Mouse (Mus musculus) c-Kit-positive CD71-negative TER-119-negative erythroid progenitor cells, embryonic 14.5 days (primary cell): ENCODE data around the gene Rapgef4.
"Not testable (repeated sequence)": the region's sequence is repeated elsewhere in the genome, so short reads cannot be mapped to it uniquely, and the experiment has no call there.

Source experiments
- DNase-seq: peaks from one replicate; pipeline ENCODE4 v3.0.0-alpha.2; 2013; ENCODE audit warnings: low read depth

Rapgef4 gene

GRCm38 (mm10) chr2:72029586-72030144 lies 48.6 kb downstream of the Rapgef4 start:
- no peak for DNase-seq

GRCm38 (mm10) chr2:72031717-72032116 lies 50.7 kb downstream of the Rapgef4 start:
- no peak for DNase-seq

GRCm38 (mm10) chr2:72035616-72036015 lies 54.6 kb downstream of the Rapgef4 start:
- DNase-seq = peak; percentile 42

DNA sequence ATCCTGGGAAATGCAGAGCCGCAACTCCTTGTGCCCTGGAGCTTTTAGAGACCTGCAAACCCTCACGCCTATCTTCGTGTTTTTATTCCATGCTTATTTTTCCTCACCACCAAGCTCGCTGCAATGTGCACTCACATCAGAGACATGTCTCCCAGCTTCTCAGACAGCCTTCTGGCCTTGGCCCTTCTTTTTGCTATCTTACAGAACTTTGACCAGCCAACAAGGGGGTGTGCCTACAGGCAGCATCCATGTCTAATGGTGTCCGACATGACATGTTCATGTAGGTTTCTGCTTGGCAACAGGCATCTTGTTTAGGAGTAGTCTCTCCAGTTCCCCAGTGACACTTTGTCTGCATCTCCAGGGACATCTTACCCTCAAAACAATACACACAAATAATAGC lies 56.3 kb downstream of the Rapgef4 start:
- DNase-seq = no peak

GRCm38 (mm10) chr2:72038235-72038634 lies 57.2 kb downstream of the Rapgef4 start:
- peak; percentile 70 for DNase-seq

GRCm38 (mm10) chr2:72038651-72039251 lies 57.7 kb downstream of the Rapgef4 start:
- DNase-seq = no peak

GRCm38 (mm10) chr2:72039522-72040045 lies 58.5 kb downstream of the Rapgef4 start:
- DNase-seq = no peak

GRCm38 (mm10) chr2:72041087-72041486 lies 60.0 kb downstream of the Rapgef4 start:
- DNase-seq = no peak

GRCm38 (mm10) chr2:72042093-72042492 lies 61.1 kb downstream of the Rapgef4 start:
- no peak for DNase-seq

DNA sequence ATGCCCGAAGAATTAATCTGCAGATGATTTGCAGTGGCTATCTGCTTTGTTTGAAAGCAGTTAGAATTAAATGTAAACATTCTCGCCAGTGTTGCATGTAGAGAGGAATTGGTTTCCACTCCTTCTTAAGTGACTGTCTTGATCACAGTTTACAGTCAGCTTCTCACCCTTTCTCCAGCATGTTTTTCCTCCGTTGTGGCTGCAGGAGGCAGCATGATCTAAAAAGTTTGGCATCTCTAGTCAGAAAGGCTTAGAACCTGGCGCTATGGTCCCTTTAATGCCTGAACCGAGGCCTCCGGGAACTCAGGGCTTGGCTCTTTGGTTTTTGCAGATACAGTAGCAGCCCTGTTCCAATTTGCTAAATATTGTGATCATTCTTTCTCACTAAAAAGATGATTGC lies 63.2 kb downstream of the Rapgef4 start:
- DNase-seq = no peak

GRCm38 (mm10) chr2:72045024-72045423 lies 64.0 kb downstream of the Rapgef4 start:
- no peak for DNase-seq

DNA sequence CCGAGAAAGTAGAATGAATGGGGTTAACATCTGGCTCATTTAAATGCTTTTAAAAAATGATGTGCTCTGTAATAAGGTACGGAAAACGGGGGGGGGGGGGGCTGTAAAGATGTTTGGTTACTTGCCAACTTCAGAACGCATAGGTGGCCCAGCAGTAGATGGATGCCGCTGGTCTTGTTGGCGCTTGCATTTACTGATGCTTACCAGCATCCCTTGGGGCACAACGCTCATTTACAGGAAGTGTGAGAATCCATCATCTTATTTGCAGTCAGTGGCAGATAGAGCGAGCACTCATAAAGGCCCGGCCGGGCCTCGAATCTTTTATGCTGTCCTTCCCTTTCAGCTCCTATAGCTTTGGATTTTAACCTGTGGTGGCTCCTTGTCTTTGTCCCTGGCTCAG lies 64.6 kb downstream of the Rapgef4 start:
- DNase-seq = no peak

DNA sequence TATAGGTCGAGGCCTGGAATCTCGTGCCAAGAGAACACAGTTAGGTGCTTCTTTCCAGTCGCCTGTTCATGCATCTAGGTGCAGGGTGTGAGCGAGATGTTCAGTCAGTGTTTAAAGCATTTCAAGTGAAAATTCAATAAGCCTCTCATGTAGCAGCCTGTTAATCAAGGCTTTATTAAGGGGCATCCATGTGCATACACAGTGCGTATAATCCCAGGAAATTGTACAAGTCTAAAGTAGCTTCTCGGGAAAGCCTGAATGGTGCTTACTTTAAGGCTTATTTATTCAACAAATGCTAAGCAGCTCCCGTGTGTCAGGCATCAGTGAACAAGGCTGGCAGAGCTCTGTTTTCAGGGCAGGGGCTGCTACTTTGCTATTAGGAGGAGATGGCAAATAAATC lies 69.4 kb downstream of the Rapgef4 start:
- DNase-seq = no peak

- no peak for DNase-seq
Observed at GRCm38 (mm10) chr2:72054280-72054679, 73.2 kb downstream of the Rapgef4 start.

GRCm38 (mm10) chr2:72054736-72055135 lies 73.7 kb downstream of the Rapgef4 start:
- no peak for DNase-seq

DNA sequence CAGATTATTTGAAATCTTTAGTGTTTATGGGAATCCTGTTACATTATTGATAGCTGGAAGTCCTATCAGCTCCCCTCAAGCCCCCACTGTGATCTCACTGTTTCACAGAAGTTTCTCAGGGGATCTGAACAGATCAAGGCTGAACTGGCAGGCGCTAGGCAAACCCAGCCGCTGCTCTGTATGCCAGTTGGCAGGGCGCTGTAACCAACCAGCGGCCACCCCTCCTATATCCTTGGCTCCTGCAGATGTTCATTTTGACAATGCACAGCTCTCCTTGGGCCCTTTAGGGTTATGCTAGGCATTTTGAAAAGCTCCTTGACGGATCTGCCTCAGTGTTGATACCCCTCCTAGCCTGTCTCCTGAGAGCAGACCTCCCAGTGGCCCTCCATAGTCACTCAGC lies 74.4 kb downstream of the Rapgef4 start:
- DNase-seq = no peak

DNA sequence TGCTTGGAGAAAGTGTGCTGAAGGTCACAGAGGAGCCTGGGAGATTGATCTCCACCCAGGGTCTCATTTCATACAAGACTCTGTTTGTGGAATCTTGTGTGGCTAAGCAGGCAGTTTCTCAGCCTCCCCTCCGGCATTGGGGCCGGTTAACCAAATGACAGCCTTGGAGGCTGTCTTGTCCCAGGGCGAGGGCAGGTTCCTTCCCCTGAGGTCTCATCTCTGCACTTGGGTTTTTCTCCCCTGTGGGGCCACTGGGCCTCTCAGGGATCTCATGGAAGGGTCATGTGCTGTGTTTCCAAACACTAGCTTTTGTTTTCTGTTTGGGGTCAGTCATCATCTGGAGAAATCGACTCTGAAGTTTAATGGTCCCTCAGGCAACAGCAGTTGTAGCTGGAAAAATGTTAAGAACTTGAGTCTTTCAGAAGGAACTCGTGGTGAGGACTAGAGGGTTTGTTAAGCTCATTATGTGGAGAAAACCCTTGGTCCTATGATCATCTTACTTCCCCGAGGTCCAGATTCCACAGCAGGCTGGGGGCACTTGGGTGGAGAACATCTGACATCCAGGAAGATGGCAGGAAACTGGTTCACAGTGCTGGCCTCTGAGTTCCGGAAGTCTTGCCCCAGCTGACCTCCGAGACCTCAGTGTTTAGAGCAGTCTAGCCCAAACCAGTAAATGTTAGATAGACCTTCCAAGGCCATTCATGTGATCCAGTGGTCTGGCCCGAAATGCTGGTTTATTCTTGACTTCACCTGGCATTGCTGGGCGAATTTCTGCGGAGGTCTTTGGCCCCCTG lies 75.2 kb downstream of the Rapgef4 start:
- no peak for DNase-seq

DNA sequence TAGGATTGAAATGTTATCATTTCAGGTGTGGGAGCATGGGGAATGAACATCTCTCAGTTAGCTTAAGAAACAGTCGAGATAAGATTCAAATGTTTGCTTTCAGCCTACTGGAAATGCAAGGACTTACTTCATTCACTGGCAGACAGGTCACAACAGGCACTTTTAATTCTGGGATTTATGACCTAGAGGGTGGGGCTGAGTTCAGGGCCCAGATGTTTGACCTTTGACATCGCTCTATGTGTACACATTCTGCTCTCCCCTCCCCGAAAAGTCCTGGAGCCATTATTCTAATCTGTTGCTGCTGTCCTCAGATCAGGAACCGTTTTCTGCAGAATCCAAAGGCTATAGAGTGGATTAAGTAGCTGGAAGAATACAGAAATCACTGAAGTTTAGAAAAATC lies 81.9 kb downstream of the Rapgef4 start:
- DNase-seq = no peak

DNA sequence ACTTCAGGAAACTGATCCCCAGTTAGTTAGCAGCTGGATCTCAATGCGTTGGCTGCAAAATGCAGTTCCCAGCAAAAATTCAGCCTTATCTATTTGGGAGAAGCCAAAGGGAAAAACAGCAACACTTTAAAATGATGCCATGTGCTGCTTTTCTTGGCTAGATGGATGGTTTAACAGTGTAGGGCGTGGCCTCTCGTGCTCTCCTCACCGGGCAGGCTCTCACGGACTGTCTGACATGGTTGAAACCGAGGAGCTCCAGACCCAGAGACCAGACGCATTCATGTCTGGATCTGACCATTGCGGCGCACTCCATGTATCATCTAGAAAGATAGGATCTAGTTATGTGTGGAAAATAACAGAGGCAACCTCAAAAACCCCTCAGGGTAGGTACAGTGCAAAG lies 87.5 kb downstream of the Rapgef4 start:
- no peak for DNase-seq

DNA sequence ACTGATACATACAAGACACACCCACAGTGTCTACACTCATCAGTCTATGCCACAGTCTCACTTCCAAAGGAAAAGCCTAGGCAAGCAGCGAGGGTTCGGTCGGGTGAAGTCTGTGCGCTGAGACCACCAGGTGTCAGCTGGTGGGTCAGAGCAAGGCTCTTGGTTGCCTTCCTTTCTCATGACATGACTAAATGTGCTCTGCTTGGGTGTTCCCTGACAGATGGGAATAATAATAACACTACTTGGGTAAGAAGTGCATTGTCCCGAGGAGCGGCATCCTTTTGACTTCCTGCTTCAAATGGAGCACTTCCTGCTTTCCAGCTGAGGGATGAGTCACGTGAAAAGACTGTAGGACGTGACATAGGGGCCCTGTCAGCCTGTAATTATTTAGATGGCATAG lies 89.0 kb downstream of the Rapgef4 start:
- no peak for DNase-seq

- DNase-seq = not testable (repeated sequence)
Observed at GRCm38 (mm10) chr2:72073121-72073520, 92.1 kb downstream of the Rapgef4 start.

DNA sequence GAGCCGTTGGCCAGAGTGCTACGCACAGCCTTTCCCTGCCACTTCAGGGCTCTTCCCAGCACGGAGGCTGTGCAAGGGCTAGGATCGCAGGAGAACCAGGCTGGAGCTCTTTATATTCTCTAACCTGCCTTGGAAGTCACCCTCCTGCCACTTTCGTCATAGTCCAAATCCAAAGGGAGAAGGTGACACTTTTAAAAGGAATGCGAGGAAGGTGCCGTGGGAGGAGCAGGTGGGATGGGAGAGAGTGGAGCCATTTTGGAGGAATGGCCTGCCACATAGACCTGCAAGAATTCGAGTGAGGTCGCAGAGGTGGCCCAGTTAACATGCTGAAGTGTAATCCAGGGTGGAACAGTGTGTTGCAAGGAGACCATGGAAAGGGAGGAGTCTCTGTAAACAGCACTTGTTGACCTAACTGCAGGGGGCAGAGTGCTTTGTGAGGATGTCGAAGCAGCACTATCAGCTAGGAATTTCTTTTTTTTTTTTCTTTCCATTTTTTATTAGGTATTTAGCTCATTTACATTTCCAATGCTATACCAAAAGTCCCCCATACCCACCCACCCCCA lies 94.0 kb downstream of the Rapgef4 start:
- DNase-seq = no peak
